Mouse (Mus musculus): ENCODE measurements around the gene Nppc. TPM values are rescaled to one million over a fixed set of nuclear protein-coding genes. Genes with fewer than 3 reads are reported as not detected.

Gene Nppc
- polyA plus RNA-seq, 1 experiment from 2014 or later: 12.7 TPM

GRCm38 (mm10) chr1:86618454-86619125 is 51.8 kb downstream of the Nppc start:
- Histone ChIP-seq H3K4me3 (no peak overlapping the region), H3K9me3 (no peaks in the 10 kb centered on the region), H3K36me3 (no peaks in the 10 kb centered on the region), H3K4me1 (replicated peaks) (peaks cover 10% of the 10 kb centered on the region), H3K27ac (replicated peaks) (no peak overlapping the region), H3K4me2 (no peak overlapping the region), H3K9ac (no peak overlapping the region), H3K27me3 (no peaks in the 10 kb centered on the region)
- 59% methylated on average over 10 of the region's 10 CpGs for WGBS
- no peak for ATAC-seq (ENCODE audit: low read depth)

Small RNAs within 50 kb of the gene (microRNA-seq; reads per million reads assigned to microRNA genes)
- not detected for gene Gm22955

Other genes starting within 250 kb of the Nppc start
- 0.49 TPM in 1 of 2 replicates, not detected in the other for gene Nmur1, start 244.3 kb downstream of the Nppc start, polyA plus RNA-seq (2015; fragmentation: Nextera tagmentation; extraction: Ambion mirVana)
- gene Tex44, start 244.2 kb downstream of the Nppc start, polyA plus RNA-seq (2015; fragmentation: Nextera tagmentation; extraction: Ambion mirVana): not detected in 2 replicates
- 2,347 and 2,536 TPM in 2 replicates for gene Ptma, start 143.8 kb downstream of the Nppc start, polyA plus RNA-seq (2015; fragmentation: Nextera tagmentation; extraction: Ambion mirVana)
- 97.0 and 103 TPM in 2 replicates for gene Pde6d, start 87.9 kb downstream of the Nppc start, polyA plus RNA-seq (2015; fragmentation: Nextera tagmentation; extraction: Ambion mirVana)
- gene Cops7b, start 87.7 kb downstream of the Nppc start, polyA plus RNA-seq (2015; fragmentation: Nextera tagmentation; extraction: Ambion mirVana): 53.5 and 60.6 TPM in 2 replicates
- 35.5 and 40.8 TPM in 2 replicates for gene Dis3l2, start 33.2 kb upstream of the Nppc start, polyA plus RNA-seq (2015; fragmentation: Nextera tagmentation; extraction: Ambion mirVana)